Mouse (Mus musculus): ENCODE results near the gene Lrp1.

Gene Lrp1

GRCm38 (mm10) chr10:127616261-127616679, 4.7 kb downstream of the Lrp1 start:
- DNase-seq (ENCODE audit: extremely low read depth, low read depth, low spot score), result no peak

DNA sequence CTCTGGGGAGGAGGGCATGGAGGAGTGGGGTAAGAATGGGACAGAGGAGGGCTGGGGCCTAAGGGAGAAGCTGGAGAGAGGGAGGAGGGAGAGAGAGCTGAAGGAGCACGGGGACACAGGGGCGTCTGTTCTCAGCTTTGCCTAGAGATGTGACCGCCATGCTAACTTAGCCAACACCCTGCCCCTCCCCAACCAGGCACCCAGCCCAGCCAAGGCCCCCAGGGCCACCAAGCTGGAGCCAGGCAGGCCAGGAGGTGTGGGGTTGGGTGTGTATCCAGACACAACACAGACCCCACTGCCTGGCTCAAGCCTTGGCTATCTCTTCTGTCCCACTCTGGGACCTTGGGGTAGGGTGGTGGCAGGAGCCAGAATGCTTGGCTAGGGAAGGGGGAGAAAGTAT, 5.4 kb downstream of the Lrp1 start:
- DNase-seq (ENCODE audit: extremely low read depth, low read depth, low spot score), result no peak

GRCm38 (mm10) chr10:127615034-127615374, 5.9 kb downstream of the Lrp1 start:
- DNase-seq (ENCODE audit: extremely low read depth, low read depth, low spot score), result no peak

- DNase-seq (ENCODE audit: extremely low read depth, low read depth, low spot score), result no peak
Measured at GRCm38 (mm10) chr10:127614236-127615033, 6.5 kb downstream of the Lrp1 start.

DNA sequence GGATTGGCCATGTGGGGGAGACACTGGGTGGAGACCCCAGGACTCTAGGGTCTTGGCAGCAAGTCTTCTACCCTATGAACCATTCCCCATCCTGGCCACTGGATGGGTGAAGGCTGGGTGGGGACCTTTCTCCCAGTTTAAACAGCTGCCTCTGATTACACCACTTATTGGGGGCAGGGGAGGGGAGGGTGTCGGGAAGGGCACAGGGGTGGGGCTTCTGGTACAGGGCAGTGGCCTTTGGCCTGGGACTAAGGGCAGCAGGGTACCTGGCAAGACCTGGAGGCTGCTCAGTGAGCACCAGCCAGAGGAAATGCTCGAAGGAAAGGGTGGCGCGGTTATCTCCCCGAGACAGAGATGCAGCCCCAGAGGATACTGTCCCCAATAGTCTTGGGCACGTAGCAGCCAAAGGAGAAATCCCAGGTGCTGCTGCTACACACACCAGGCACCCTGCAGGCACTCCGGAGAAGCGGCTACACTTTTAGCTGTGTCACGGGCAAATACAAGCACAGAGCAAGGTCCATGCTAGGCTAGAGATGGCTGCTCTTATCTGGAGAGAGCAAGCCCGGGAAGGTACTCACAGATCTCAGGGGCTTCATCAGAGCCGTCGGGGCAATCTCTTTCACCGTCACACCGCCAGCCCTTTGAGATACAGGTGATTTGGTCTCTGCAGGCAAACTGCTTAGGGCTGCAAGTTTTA, 8.7 kb downstream of the Lrp1 start:
- no peak for DNase-seq (ENCODE audit: extremely low read depth, low read depth, low spot score)

GRCm38 (mm10) chr10:127610066-127610415, 10.9 kb downstream of the Lrp1 start:
- no peak for DNase-seq (ENCODE audit: extremely low read depth, low read depth, low spot score)

DNA sequence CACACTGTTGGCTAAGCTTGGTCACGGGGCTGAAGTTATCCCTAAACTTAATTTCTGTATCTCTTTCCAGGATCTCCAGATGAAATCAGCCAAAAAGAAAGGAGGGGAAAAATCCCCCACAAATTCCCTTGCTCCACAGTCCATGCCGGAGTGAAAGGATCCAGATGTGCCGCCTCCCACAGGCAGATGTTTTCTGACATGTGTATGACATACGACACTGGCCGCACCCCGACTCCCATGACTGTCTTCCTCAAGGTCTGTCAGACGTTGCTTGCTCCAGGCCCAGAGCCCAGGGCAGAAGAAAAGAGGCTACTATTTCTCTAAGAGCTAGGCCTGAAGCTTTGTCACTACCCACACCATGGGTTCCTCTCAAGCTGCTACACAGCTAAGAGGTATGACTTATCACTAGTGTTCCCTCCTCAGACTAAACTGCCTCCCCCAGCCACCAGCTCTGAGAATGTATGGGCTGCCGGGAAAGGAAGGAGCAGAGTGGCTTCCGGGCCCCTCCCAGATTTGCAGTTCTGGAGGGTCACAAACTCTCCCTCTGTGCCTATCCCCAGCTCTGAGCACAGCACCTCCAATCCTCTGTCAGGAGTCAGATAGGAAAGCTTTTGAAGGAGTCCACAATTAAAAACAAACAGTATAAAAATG, 11.4 kb downstream of the Lrp1 start:
- no peak for DNase-seq (ENCODE audit: extremely low read depth, low read depth, low spot score)

DNA sequence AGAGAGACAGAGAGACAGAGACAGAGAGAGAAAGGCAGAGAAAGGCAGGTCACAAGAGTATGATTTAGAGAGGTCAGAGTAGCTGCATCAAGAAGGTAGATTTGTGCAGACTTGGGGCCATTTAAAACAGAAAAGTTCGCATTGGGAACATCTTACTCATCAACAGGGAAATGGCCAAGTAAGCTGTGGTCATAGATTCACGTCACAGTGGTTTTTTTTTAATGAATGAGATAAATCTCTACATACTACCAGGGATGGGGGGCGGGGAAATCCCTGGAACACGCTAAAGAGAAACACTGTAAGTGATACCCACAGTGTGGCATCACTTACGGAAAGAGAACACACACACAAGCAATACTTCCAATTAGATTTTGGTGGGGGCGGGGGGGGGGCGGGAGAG, 13.9 kb downstream of the Lrp1 start:
- DNase-seq (ENCODE audit: extremely low read depth, low read depth, low spot score), result no peak

GRCm38 (mm10) chr10:127605756-127606155, 15.2 kb downstream of the Lrp1 start:
- no peak for DNase-seq (ENCODE audit: extremely low read depth, low read depth, low spot score)

GRCm38 (mm10) chr10:127605251-127605547, 15.7 kb downstream of the Lrp1 start:
- DNase-seq (ENCODE audit: extremely low read depth, low read depth, low spot score), result no peak

DNA sequence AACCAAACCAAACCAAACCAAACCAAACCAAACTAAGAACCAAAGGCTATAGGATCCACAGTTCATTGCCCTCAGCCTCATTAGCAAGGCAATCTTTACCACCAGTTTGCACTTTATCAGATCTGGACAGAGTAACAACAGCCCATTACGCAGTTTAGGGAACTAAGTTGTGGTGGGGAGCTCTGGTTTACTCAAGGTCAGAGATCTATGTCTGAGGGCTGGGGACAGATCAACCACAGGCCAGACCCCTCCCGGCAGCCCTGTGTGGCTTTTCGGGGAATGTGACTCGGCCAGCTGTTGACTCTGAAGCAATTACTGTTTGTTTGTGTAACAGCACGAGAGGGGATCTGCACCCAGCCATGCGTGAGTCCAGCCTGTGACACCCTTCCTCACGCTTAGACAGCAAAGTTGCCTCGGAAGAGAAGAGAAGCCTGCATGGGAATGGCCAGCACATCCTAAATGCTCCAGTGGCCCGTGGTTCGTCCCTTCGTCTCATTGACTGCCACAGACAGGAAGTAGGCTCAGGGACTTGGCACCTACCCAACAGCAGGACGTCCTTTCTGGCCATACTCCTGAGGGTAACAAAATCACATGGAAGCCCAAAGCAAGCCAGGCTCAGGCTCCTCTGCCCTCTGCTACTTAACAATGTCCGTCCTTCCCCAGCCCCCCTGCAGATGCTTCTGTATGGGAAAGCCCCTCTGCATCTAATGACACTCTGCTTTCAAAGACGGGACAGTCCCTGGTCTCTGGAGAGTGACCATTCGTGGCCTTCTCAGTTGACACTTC, 16.3 kb downstream of the Lrp1 start:
- no peak for DNase-seq (ENCODE audit: extremely low read depth, low read depth, low spot score)

- no peak for DNase-seq (ENCODE audit: extremely low read depth, low read depth, low spot score)
Measured at GRCm38 (mm10) chr10:127603437-127604371, 17.2 kb downstream of the Lrp1 start.

GRCm38 (mm10) chr10:127602194-127602593, 18.8 kb downstream of the Lrp1 start:
- DNase-seq (ENCODE audit: extremely low read depth, low read depth, low spot score), result no peak

GRCm38 (mm10) chr10:127599779-127600541, 21.0 kb downstream of the Lrp1 start:
- peak; percentile 73 for DNase-seq (ENCODE audit: extremely low read depth, low read depth, low spot score)

- DNase-seq (ENCODE audit: extremely low read depth, low read depth, low spot score), result no peak
Measured at GRCm38 (mm10) chr10:127599252-127599651, 21.7 kb downstream of the Lrp1 start.

DNA sequence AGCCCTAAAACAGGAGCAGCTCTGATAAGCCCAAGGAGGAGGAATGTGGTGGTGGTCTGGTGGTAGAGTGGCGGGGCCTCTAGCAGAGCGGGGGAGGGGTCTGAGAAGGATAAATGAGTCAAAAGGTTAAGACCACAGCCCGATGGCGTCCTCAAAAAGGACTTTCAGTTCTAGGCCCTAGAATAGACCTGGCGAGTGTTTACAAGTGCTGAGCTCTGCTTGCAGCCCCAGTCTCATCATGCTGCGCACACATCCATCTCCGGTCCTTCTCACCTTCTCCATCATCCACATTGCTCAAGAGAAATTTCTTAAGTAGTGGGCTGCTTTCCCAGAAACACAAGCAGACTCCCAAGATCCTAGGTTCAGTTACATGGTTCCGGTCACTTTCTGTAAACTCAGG, 22.3 kb downstream of the Lrp1 start:
- no peak for DNase-seq (ENCODE audit: extremely low read depth, low read depth, low spot score)

- no peak for DNase-seq (ENCODE audit: extremely low read depth, low read depth, low spot score)
Measured at GRCm38 (mm10) chr10:127597311-127597901, 23.5 kb downstream of the Lrp1 start.

DNA sequence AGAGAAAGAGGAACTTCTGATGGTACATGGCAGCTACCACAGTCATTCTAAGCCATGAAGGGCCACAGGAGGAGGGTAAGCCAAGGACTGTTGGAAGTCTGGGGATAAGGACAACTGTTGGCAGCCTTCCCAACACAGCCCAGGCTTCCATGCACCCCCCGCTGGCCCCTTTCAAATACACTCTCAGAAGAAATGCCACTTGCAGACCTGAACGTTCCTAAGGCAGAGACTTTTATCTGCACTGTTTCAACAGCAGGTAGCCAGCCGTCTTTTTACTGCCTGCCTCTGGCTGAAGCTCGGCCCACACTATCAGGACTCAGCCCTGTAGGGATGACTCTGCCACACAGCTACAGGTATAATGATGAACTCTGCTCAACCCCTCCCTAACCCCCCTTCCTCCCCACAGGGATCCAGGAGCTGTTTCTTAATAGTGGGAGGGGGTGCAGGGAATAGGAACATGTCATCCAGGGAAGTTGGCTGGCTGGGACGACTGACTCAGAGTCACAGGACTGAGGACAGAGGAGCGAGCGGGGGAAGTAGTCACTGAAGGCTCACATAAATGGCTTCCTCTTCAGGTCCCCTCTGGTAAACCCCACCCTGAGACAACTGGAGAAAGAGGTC, 24.5 kb downstream of the Lrp1 start:
- no peak for DNase-seq (ENCODE audit: extremely low read depth, low read depth, low spot score)

Measured in fat pad, adult 2 months (tissue).